7 mouse cellular contexts compared by ENCODE assay signal in genomic region chr16:18248433-18249363, GRCm38 (mm10). TPM values are rescaled to one million over a fixed set of nuclear protein-coding genes. Genes with fewer than 3 reads are reported as not detected.
DNase-seq lines count a peak whose midpoint lies in the region; ATAC-seq lines count a peak whose summit lies in the region.

Gene Trmt2a (plus strand): TSS chr16:18248679.
Gene Ranbp1 (minus strand): TSS chr16:18248732.

- no peaks in the 10 kb centered on the region for H3K27me3 ChIP-seq in embryonic facial prominence, embryonic 11.5 days (ENCODE audit: control insufficient read depth, insufficient read depth, low read length)
- H3K27me3 ChIP-seq in limb, embryonic 10.5 days (ENCODE audit: low read depth, poor library complexity, severe bottlenecking): no peaks in the 10 kb centered on the region
- no peaks in the 10 kb centered on the region for H3K27me3 ChIP-seq in midbrain, embryonic 13.5 days

- WGBS in embryonic facial prominence, embryonic 11.5 days: under 1% methylated on average over 100 of the region's 102 CpGs
- under 1% methylated on average over 102 of the region's 102 CpGs for WGBS in limb, embryonic 10.5 days
- WGBS in midbrain, embryonic 13.5 days: under 1% methylated on average over 102 of the region's 102 CpGs

- H3K9ac ChIP-seq in embryonic facial prominence, embryonic 11.5 days (replicated peaks; ENCODE audit: low read length): peak within 1 kb of the TSS; percentile 98
- peak within 1 kb of the TSS; percentile 87 for H3K9ac ChIP-seq in midbrain, embryonic 13.5 days (replicated peaks)

- peak; percentile 94 for ATAC-seq in embryonic facial prominence, embryonic 11.5 days (replicated peaks; ENCODE audit: insufficient number of reproducible peaks, low FRiP score, low TSS enrichment, low read depth)
- ATAC-seq in granulocyte monocyte progenitor cell, adult 5-6 weeks (replicated peaks; ENCODE audit: poor library complexity, severe bottlenecking): peak; percentile 75
- ATAC-seq in midbrain, embryonic 13.5 days: peak; percentile 97

- H3K36me3 ChIP-seq in embryonic facial prominence, embryonic 11.5 days (replicated peaks; ENCODE audit: control insufficient read depth, insufficient read depth, low read depth, low read length): peaks cover 16% of the 10 kb centered on the region
- peaks cover 76% of the 10 kb centered on the region for H3K36me3 ChIP-seq in limb, embryonic 10.5 days
- peaks cover 64% of the 10 kb centered on the region for H3K36me3 ChIP-seq in midbrain, embryonic 13.5 days

- 0 out of 2 replicates have a peak, but pooled peaks cover 2% of the 10 kb centered on the region for H3K4me1 ChIP-seq in embryonic facial prominence, embryonic 11.5 days (ENCODE audit: control insufficient read depth, insufficient read depth, low read length)
- peaks cover 43% of the 10 kb centered on the region for H3K4me1 ChIP-seq in limb, embryonic 10.5 days
- peaks cover 50% of the 10 kb centered on the region for H3K4me1 ChIP-seq in midbrain, embryonic 13.5 days (replicated peaks)

- peak within 1 kb of the TSS; percentile 90 for H3K4me2 ChIP-seq in embryonic facial prominence, embryonic 11.5 days (ENCODE audit: low read depth, low read length)
- peak within 1 kb of the TSS; percentile 90 for H3K4me2 ChIP-seq in midbrain, embryonic 13.5 days (replicated peaks)

- H3K4me3 ChIP-seq in embryonic facial prominence, embryonic 11.5 days (ENCODE audit: low read depth, low read length): peak within 1 kb of the TSS; percentile 96
- peak within 1 kb of the TSS; percentile 98 for H3K4me3 ChIP-seq in limb, embryonic 10.5 days
- H3K4me3 ChIP-seq in midbrain, embryonic 13.5 days (replicated peaks): peak within 1 kb of the TSS; percentile 94

- H3K27ac ChIP-seq in embryonic facial prominence, embryonic 11.5 days (replicated peaks; ENCODE audit: low read depth, low read length): peak within 1 kb of the TSS; percentile 89
- H3K27ac ChIP-seq in limb, embryonic 10.5 days: peak within 1 kb of the TSS; percentile 99
- peak within 1 kb of the TSS; percentile 89 for H3K27ac ChIP-seq in midbrain, embryonic 13.5 days

- no peaks in the 10 kb centered on the region for H3K9me3 ChIP-seq in embryonic facial prominence, embryonic 11.5 days (replicated peaks; ENCODE audit: control insufficient read depth, low read length)
- no peaks in the 10 kb centered on the region for H3K9me3 ChIP-seq in limb, embryonic 10.5 days (replicated peaks)
- no peaks in the 10 kb centered on the region for H3K9me3 ChIP-seq in midbrain, embryonic 13.5 days

- DNase-seq in adrenal gland, postnatal 14 days: peak; percentile 100
- DNase-seq in embryonic facial prominence, embryonic 11.5 days (ENCODE audit: low spot score): peak; percentile 99
- peak; percentile 98 for DNase-seq in kidney, adult 11 months
- DNase-seq in limb, embryonic 10.5 days (ENCODE audit: low spot score): peak; percentile 100
- peak; percentile 94 for DNase-seq in spleen, adult 12 weeks (ENCODE audit: low spot score)

RNA-seq across cellular contexts. Expression of gene Trmt2a, which starts in this region (rescaled TPM):
- 41.0 and 47.0 TPM in 2 replicates for total RNA-seq in adrenal gland, postnatal 14 days (2021)
- polyA plus RNA-seq in embryonic facial prominence, embryonic 11.5 days (2014; fragmentation: Nextera tagmentation; extraction: Ambion mirVana): 83.6 and 102 TPM in 2 replicates
- 153 and 177 TPM in 2 replicates for total RNA-seq in granulocyte monocyte progenitor cell, adult 5-6 weeks (2014; fragmentation: Nextera tagmentation)
- 99.7 and 109 TPM in 2 replicates for total RNA-seq in granulocyte monocyte progenitor cell, adult 5-6 weeks (2017)
- polyA plus RNA-seq in limb, embryonic 10.5 days (2016; fragmentation: Nextera tagmentation; extraction: Ambion mirVana): 118 and 122 TPM in 2 replicates
- polyA plus RNA-seq in midbrain, embryonic 13.5 days (2015; fragmentation: Nextera tagmentation; extraction: Ambion mirVana): 100 and 115 TPM in 2 replicates

RNA-seq across cellular contexts. Expression of gene Ranbp1, which starts in this region (rescaled TPM):
- total RNA-seq in adrenal gland, postnatal 14 days (2021): 139 and 155 TPM in 2 replicates
- 1,220 and 1,409 TPM in 2 replicates for polyA plus RNA-seq in embryonic facial prominence, embryonic 11.5 days (2014; fragmentation: Nextera tagmentation; extraction: Ambion mirVana)
- 485 and 506 TPM in 2 replicates for total RNA-seq in granulocyte monocyte progenitor cell, adult 5-6 weeks (2014; fragmentation: Nextera tagmentation)
- total RNA-seq in granulocyte monocyte progenitor cell, adult 5-6 weeks (2017): 446 and 556 TPM in 2 replicates
- 1,185 and 1,368 TPM in 2 replicates for polyA plus RNA-seq in limb, embryonic 10.5 days (2016; fragmentation: Nextera tagmentation; extraction: Ambion mirVana)
- 519 and 564 TPM in 2 replicates for polyA plus RNA-seq in midbrain, embryonic 13.5 days (2015; fragmentation: Nextera tagmentation; extraction: Ambion mirVana)

Comparison
In these comparisons a context has a peak if more than half of its experiments do, and no peak if none do; other contexts are left out.
1. Peak in every context shown above with its lines: DNase-seq, ATAC-seq, H3K4me3 ChIP-seq and H3K27ac ChIP-seq.